Mouse (Mus musculus) hindbrain, embryonic 13.5 days (tissue): ENCODE results near the gene Rsph3b. TPM values are rescaled to one million over a fixed set of nuclear protein-coding genes. Genes with fewer than 3 reads are reported as not detected.
"Not testable (repeated sequence)": the region's sequence is repeated elsewhere in the genome, so short reads cannot be mapped to it uniquely, and the experiment has no call there.

ENCODE experiments used
- ATAC-seq: fragments of 200-750 bp; cut with Nextera tagmentation; 2 replicates; pipeline ENCODE4 v1.8.0; 2017; ENCODE audit warnings: moderate TSS enrichment; ENCODE audit not compliant: low FRiP score
- H3K27ac ChIP-seq: fragments of 300-500 bp; sonication (generic); 2 replicates; pipeline ENCODE4 v1.5.1; 2015; ENCODE audit warnings: inconsistent platforms, mild to moderate bottlenecking, moderate library complexity
- H3K27me3 ChIP-seq: fragments of 300-500 bp; sonication (generic); 2 replicates; pipeline ENCODE4 v1.6.1; 2015; ENCODE audit warnings: mild to moderate bottlenecking, inconsistent platforms
- H3K36me3 ChIP-seq: fragments of 300-500 bp; sonication (generic); 2 replicates; pipeline ENCODE4 v1.6.1; 2015; ENCODE audit warnings: mild to moderate bottlenecking, inconsistent platforms
- H3K4me1 ChIP-seq: fragments of 300-500 bp; sonication (generic); replicated peaks from 2 replicates; pipeline ENCODE4 v1.6.1; 2015; ENCODE audit warnings: inconsistent platforms
- H3K4me2 ChIP-seq: fragments of 300-500 bp; sonication (generic); 2 replicates; pipeline ENCODE4 v1.6.1; 2015; ENCODE audit warnings: inconsistent platforms, mild to moderate bottlenecking, moderate library complexity
- H3K4me3 ChIP-seq: fragments of 300-500 bp; sonication (generic); 2 replicates; pipeline ENCODE4 v1.5.1; 2015; ENCODE audit warnings: mild to moderate bottlenecking, inconsistent platforms
- H3K9ac ChIP-seq: fragments of 300-500 bp; sonication (generic); 2 replicates; pipeline ENCODE4 v1.6.1; 2015; ENCODE audit warnings: mild to moderate bottlenecking, inconsistent platforms
- H3K9me3 ChIP-seq: fragments of 300-500 bp; sonication (generic); 2 replicates; pipeline ENCODE4 v1.6.1; 2016; ENCODE audit warnings: inconsistent platforms
- WGBS: fragments of 180-500 bp; shearing (Covaris S2); methylation state at CpG from one replicate; pipeline ENCODE4 v1.1.7; 2015; 5-methylcytosine and 5-hydroxymethylcytosine counted together
- polyA plus RNA-seq: library from polyadenylated mRNA; unstranded; fragments of >200 nt; fragmentation: Nextera tagmentation; extraction: Ambion mirVana; gene quantifications from 2 replicates; pipeline ENCODE4 v1.2.1, GENCODE M21; 2015

Gene Rsph3b
- polyA plus RNA-seq, 1 experiment from 2014 or later = 56.4 TPM

GRCm38 (mm10) chr17:6920351-6920894, 28.1 kb downstream of the Rsph3b start:
- 97% methylated on average over 7 of the region's 7 CpGs for WGBS
- H3K36me3 ChIP-seq, H3K4me1 ChIP-seq, H3K4me3 ChIP-seq, H3K9me3 ChIP-seq, H3K9ac ChIP-seq, H3K4me2 ChIP-seq, ATAC-seq, H3K27me3 ChIP-seq, H3K27ac ChIP-seq: not testable (repeated sequence)

DNA sequence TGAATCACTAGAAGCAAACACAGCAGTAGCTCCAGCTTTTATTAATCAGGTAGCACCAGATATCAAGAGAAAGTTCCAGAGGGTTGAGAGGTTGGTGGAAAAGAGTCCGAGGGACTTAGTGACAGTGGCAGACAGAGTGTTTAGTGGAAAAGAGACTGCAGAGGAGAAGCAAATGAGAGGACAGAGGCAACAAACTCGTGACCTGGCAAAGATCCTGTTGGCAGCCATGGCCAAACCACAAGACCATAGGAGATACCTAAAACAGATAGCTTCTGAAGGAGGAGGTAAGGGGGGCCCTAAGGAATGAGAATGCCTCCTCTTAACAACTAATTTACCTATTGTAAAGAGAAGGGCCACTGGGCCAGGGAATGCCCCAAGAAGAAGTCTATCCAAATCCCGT, 29.1 kb downstream of the Rsph3b start:
- H3K4me1 ChIP-seq, H3K9me3 ChIP-seq, ATAC-seq, H3K4me3 ChIP-seq, H3K36me3 ChIP-seq, H3K27me3 ChIP-seq, H3K9ac ChIP-seq, H3K4me2 ChIP-seq, H3K27ac ChIP-seq: not testable (repeated sequence)
- WGBS = 95% methylated on average over 3 of the region's 3 CpGs

DNA sequence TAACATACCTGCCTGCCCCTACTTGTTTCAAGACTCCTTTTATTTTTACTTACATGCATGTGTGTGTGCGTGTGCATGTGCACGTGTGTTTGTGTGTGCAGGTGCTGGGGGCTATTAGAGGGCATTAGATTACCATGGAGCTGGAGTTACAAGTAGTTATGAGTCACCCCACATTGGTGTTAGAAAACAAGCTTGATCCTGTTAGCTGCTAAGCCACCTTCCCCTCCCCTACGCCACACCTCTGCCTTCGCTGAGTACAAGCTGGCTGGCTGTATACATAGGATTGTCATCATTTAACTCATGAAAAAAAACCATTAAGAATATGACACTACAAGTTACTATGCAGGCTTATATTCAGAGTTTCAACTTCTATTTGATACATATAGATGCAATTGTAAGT, 33.2 kb downstream of the Rsph3b start:
- not testable (repeated sequence) for H3K9me3 ChIP-seq, H3K4me2 ChIP-seq, H3K36me3 ChIP-seq, H3K9ac ChIP-seq, H3K27me3 ChIP-seq, H3K4me3 ChIP-seq, ATAC-seq, H3K27ac ChIP-seq, H3K4me1 ChIP-seq
- WGBS = 100% methylated on average over 3 of the region's 4 CpGs

DNA sequence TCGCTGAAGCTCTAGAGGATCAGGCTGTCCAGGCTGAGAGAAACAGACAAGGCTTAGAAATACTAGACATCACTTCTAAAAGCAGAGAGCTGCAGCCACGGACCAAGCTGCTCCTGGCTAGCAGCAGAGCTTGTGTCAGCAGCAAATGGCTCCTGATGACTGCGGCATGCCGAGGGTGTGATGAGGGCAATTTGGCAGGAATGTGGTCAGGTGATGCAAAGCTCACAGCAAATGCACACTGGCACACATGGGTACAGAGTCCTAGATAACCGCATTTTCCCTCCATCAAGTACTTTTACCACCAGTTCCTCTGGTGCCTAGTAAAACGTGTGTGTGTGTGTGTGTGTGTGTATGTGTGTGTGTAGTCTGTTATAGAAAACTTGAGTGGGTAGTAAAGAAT, 34.4 kb downstream of the Rsph3b start:
- H3K9ac ChIP-seq, ATAC-seq: not testable (repeated sequence)
- WGBS = 85% methylated on average over 2 of the region's 6 CpGs

GRCm38 (mm10) chr17:6900361-6900760, 48.1 kb downstream of the Rsph3b start:
- not testable (repeated sequence) for H3K36me3 ChIP-seq, H3K27me3 ChIP-seq, H3K4me3 ChIP-seq, H3K4me2 ChIP-seq, ATAC-seq, H3K9me3 ChIP-seq, H3K27ac ChIP-seq, H3K9ac ChIP-seq, H3K4me1 ChIP-seq
- WGBS = 90% methylated on average over 1 of the region's 2 CpGs

More for the DNA sequence above, 34.4 kb downstream of the Rsph3b start:
- H3K4me3 ChIP-seq, H3K36me3 ChIP-seq, H3K4me1 ChIP-seq, H3K27ac ChIP-seq, H3K27me3 ChIP-seq, H3K9me3 ChIP-seq, H3K4me2 ChIP-seq: not testable (repeated sequence)

- H3K36me3 ChIP-seq, H3K4me2 ChIP-seq, H3K27ac ChIP-seq, H3K27me3 ChIP-seq, H3K4me3 ChIP-seq, H3K4me1 ChIP-seq, H3K9me3 ChIP-seq, ATAC-seq, H3K9ac ChIP-seq: not testable (repeated sequence)
- 77% methylated on average over 7 of the region's 7 CpGs for WGBS
Measured at GRCm38 (mm10) chr17:6897996-6898562, 50.4 kb downstream of the Rsph3b start.

- no peaks in the 10 kb centered on the region for H3K9me3 ChIP-seq
- H3K27ac ChIP-seq = no peak overlapping the region
- H3K4me1 ChIP-seq = 0 out of 2 replicates have a peak, but pooled peaks cover 6% of the 10 kb centered on the region
- H3K9ac ChIP-seq = no peak overlapping the region
- H3K4me3 ChIP-seq = no peak overlapping the region
- 64% methylated on average over 4 of the region's 4 CpGs for WGBS
- 0 out of 2 replicates have a peak, but pooled peaks cover 5% of the 10 kb centered on the region for H3K27me3 ChIP-seq
- no peak overlapping the region for H3K4me2 ChIP-seq
- no peaks in the 10 kb centered on the region for H3K36me3 ChIP-seq
- no peak for ATAC-seq
Measured at GRCm38 (mm10) chr17:6896756-6897155, 51.7 kb downstream of the Rsph3b start.

DNA sequence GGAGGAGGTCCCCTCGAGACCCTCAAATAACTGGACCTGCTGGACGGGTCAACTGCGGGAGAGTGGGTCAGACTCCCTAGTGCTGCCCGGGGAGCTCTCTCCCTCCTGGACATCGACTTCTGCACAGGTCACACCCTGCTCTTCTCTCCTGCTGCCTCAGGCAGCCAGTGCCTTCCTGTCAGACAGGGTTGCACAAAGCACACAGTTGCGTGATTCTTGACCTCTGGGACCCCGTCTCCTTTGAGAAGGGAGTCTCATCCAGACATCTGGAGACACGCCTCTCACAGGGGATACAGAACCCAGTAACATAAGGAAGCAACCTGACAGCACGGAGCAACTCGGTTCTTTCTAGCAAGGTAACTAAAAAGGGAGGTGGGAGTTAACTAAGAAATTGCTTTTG, 55.1 kb downstream of the Rsph3b start:
- Histone ChIP-seq H3K27ac (no peak overlapping the region), H3K9me3 (no peaks in the 10 kb centered on the region), H3K4me1 (0 out of 2 replicates have a peak, but pooled peaks cover 6% of the 10 kb centered on the region), H3K36me3 (no peaks in the 10 kb centered on the region), H3K9ac (no peak overlapping the region), H3K4me3 (no peak overlapping the region), H3K27me3 (0 out of 2 replicates have a peak, but pooled peaks cover 5% of the 10 kb centered on the region), H3K4me2 (no peak overlapping the region)
- WGBS = 82% methylated on average over 10 of the region's 10 CpGs
- no peak for ATAC-seq

DNA sequence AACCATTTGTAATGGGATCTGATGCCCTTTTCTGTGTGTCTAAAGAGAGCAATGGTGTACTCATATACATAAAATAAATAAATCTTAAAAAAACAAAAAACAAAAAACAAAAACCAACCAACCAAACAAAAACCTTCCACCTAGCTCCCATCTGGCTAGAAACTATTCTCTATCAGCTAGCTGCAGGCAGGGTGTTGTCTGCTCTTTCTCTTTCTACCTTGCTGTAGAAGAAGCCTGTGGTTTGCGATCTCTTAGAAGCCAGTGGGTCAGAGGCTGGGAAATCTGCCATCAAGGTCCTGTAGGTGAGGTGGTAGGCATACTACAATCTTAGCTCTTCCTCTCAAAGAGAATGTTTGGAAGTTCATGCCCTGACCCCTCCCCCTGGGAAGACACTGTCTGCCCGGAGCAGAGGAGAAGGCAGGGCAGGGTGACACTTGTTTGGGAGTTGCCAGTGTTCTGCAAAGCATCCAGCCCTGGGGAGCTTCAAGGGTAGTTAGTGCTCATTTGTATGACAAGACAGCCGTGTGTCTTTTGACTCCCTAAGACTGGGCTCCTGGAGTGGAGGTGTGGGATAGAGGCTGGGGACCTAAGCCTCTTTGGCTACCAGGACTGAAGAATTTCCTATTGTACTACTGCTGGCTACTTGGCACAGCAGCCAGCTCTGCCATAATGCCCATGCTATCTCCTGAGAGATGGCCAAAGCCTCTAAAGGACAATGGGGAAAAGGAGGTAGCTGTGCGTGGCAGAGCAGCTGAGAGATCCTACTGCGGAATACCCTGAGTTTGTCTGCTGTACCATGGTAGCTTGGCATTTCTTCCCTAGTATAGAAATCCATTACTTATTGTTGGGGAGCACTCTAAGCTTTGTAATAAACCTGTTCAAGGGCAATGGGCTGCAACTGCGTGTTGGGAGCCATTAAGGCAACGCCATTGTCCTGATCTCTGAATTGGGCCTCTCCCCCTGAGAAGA, 56.2 kb downstream of the Rsph3b start:
- H3K9ac ChIP-seq = no peak overlapping the region
- no peak overlapping the region for H3K4me3 ChIP-seq
- 0 out of 2 replicates have a peak, but pooled peaks cover 6% of the 10 kb centered on the region for H3K4me1 ChIP-seq
- ATAC-seq = no peak
- WGBS = 65% methylated on average over 7 of the region's 7 CpGs
- H3K36me3 ChIP-seq = no peaks in the 10 kb centered on the region
- 0 out of 2 replicates have a peak, but pooled peaks cover 5% of the 10 kb centered on the region for H3K27me3 ChIP-seq
- H3K4me2 ChIP-seq = no peak overlapping the region
- no peak overlapping the region for H3K27ac ChIP-seq
- no peaks in the 10 kb centered on the region for H3K9me3 ChIP-seq

GRCm38 (mm10) chr17:6886445-6886844, 62.0 kb downstream of the Rsph3b start:
- no peaks in the 10 kb centered on the region for H3K36me3 ChIP-seq
- no peaks in the 10 kb centered on the region for H3K9me3 ChIP-seq
- no peak overlapping the region for H3K4me2 ChIP-seq
- H3K27me3 ChIP-seq = no peaks in the 10 kb centered on the region
- no peak overlapping the region for H3K9ac ChIP-seq
- 94% methylated on average over 1 of the region's 1 CpGs for WGBS
- no peak for ATAC-seq
- no peak overlapping the region for H3K4me3 ChIP-seq
- H3K27ac ChIP-seq = no peak overlapping the region
- no peaks in the 10 kb centered on the region for H3K4me1 ChIP-seq

GRCm38 (mm10) chr17:6884531-6884930, 64.0 kb downstream of the Rsph3b start:
- Histone ChIP-seq H3K9ac (no peak overlapping the region), H3K36me3 (no peaks in the 10 kb centered on the region), H3K27me3 (no peaks in the 10 kb centered on the region), H3K4me3 (no peak overlapping the region), H3K4me1 (no peaks in the 10 kb centered on the region), H3K9me3 (no peaks in the 10 kb centered on the region), H3K4me2 (no peak overlapping the region), H3K27ac (no peak overlapping the region)
- 94% methylated on average over 1 of the region's 1 CpGs for WGBS
- no peak for ATAC-seq

DNA sequence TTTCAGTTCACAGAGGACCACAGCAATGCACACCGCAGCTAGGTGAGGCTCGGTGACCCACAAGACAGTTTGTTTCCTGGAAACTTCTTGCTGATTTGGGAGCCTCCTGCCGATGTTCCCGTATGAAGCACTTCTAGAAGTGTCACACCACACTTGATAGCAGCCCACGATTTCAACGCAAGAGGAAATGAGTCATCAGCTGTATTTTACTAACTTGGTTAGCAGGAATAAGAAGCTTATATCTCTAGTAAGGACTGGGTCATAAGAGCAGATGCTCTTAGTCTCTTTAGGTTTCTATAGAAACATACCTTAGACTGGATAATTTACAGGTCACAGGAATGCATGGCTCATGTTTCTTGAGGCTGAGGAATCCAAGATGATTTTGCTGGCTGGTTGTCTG, 67.2 kb downstream of the Rsph3b start:
- no peaks in the 10 kb centered on the region for H3K9me3 ChIP-seq
- 94% methylated on average over 6 of the region's 6 CpGs for WGBS
- no peak for ATAC-seq
- H3K4me3 ChIP-seq = no peak overlapping the region
- H3K9ac ChIP-seq = no peak overlapping the region
- H3K4me1 ChIP-seq = no peaks in the 10 kb centered on the region
- no peak overlapping the region for H3K4me2 ChIP-seq
- no peaks in the 10 kb centered on the region for H3K36me3 ChIP-seq
- no peaks in the 10 kb centered on the region for H3K27me3 ChIP-seq
- H3K27ac ChIP-seq = no peak overlapping the region
